Mouse (Mus musculus): ENCODE measurements around the gene Scgb2b26. TPM values are rescaled to one million over a fixed set of nuclear protein-coding genes. Genes with fewer than 3 reads are reported as not detected.

Gene Scgb2b26
- polyA plus RNA-seq (2012; rRNA removed), result not detected in 2 replicates

DNA sequence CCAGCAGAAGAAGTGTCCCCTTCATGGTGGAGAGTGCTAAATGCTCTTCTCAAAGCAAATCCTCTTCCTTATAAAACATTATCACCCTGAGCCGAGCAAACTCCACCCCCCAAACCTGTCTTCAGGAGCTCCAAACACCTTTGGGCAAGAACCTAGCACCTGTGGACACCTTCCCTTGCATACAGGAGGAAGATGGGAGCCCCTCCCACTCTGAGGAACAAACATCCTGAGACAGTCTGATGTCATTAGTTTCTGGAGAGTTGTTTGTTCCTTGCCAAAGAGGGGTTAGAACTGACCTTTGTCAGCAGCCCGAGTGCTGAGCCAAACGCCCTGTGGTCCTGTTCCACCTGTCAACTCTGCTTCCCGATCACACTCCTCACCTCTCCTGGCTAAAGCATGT is at the start of gene Scgb2b26:
TSS of gene Scgb2b26 (minus strand) at position 101 of the 400 bp plus-strand sequence.

Other genes starting within 250 kb of the Scgb2b26 start
- gene Scgb2b24, start 205.7 kb downstream of the Scgb2b26 start, polyA plus RNA-seq (2012; rRNA removed), result not detected in 2 replicates
- gene Scgb1b24, start 201.2 kb downstream of the Scgb2b26 start, polyA plus RNA-seq (2012; rRNA removed), result not detected in 2 replicates
- not detected in 2 replicates for gene Scgb2b27, start 68.9 kb upstream of the Scgb2b26 start, polyA plus RNA-seq (2012; rRNA removed)
- not detected in 2 replicates for gene Scgb1b27, start 76.4 kb upstream of the Scgb2b26 start, polyA plus RNA-seq (2012; rRNA removed)
- gene Scgb1b30, start 150.4 kb upstream of the Scgb2b26 start, polyA plus RNA-seq (2012; rRNA removed), result not detected in 2 replicates
- 56.3 and 68.9 TPM in 2 replicates for gene Wtip, start 188.2 kb upstream of the Scgb2b26 start, polyA plus RNA-seq (2012; rRNA removed)
- 38.0 and 39.3 TPM in 2 replicates for gene Uba2, start 224.6 kb upstream of the Scgb2b26 start, polyA plus RNA-seq (2012; rRNA removed)

Measured in ovary, adult 2 months (tissue).